Mouse (Mus musculus) forebrain, embryonic 16.5 days (tissue): ENCODE measurements at regions not wholly inside any gene's neighbourhood (a gene's known extent, or its start where the extent isn't known, plus 50 kb on each side); places are given as distances from the start of the nearest gene placed in this dataset.

Experiments used
- ATAC-seq: fragments of 200-750 bp; cut with Nextera tagmentation; 2 replicates; pipeline ENCODE4 v1.8.0; 2017; ENCODE audit warnings: mild to moderate bottlenecking, moderate library complexity
- H3K27ac ChIP-seq: fragments of 300-500 bp; sonication (generic); 2 replicates; pipeline ENCODE4 v1.5.1; 2014; ENCODE audit warnings: low read length, control low read depth
- H3K27me3 ChIP-seq: fragments of 300-500 bp; sonication (generic); replicated peaks from 2 replicates; pipeline ENCODE4 v1.6.1; 2014; ENCODE audit warnings: low read length; ENCODE audit not compliant: control insufficient read depth, insufficient read depth
- H3K36me3 ChIP-seq: fragments of 300-500 bp; sonication (generic); 2 replicates; pipeline ENCODE4 v1.6.1; 2014; ENCODE audit not compliant: control insufficient read depth, insufficient read depth
- H3K4me1 ChIP-seq: fragments of 300-500 bp; sonication (generic); replicated peaks from 2 replicates; pipeline ENCODE4 v1.6.1; 2014; ENCODE audit warnings: low read length; ENCODE audit not compliant: control insufficient read depth, insufficient read depth
- H3K4me2 ChIP-seq: fragments of 300-500 bp; sonication (generic); 2 replicates; pipeline ENCODE4 v1.6.1; 2014; ENCODE audit warnings: mild to moderate bottlenecking, low read length, control low read depth
- H3K4me3 ChIP-seq: fragments of 300-500 bp; sonication (generic); replicated peaks from 2 replicates; pipeline ENCODE4 v1.5.1; 2014; ENCODE audit warnings: mild to moderate bottlenecking, low read length, control low read depth
- H3K9ac ChIP-seq: fragments of 300-500 bp; sonication (generic); replicated peaks from 2 replicates; pipeline ENCODE4 v1.6.1; 2014; ENCODE audit warnings: low read depth, low read length, control low read depth
- H3K9me3 ChIP-seq: fragments of 300-500 bp; sonication (generic); 2 replicates; pipeline ENCODE4 v1.6.1; 2016; ENCODE audit warnings: low read length; ENCODE audit not compliant: control insufficient read depth
- WGBS: fragments of 180-500 bp; shearing (Covaris S2); extraction: QIAGEN DNeasy Blood & Tissue Kit; methylation state at CpG from one replicate; pipeline ENCODE4 v1.1.7; 2014; 5-methylcytosine and 5-hydroxymethylcytosine counted together

DNA sequence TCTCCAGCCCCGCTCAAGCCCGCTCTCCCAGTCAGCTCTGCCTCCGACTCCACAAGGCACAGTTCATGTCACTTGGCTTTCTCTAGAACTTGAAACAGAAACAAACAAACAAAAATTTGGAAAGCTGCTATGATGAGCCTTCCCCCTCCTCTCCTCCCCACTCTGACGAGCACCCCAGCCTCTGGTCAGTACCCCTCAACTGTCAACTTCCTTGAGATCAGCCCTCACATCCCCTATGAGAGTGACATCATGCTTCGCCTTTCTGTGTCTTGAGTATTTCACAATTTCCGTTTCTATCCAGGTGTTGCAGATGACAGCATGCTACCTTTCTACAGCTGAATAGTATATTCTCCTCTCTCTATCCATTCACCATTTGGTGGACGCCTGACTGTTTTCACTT is 123.3 kb downstream of the Rap2a start:
- WGBS: 94% methylated on average over 7 of the region's 7 CpGs
- no peak for ATAC-seq

DNA sequence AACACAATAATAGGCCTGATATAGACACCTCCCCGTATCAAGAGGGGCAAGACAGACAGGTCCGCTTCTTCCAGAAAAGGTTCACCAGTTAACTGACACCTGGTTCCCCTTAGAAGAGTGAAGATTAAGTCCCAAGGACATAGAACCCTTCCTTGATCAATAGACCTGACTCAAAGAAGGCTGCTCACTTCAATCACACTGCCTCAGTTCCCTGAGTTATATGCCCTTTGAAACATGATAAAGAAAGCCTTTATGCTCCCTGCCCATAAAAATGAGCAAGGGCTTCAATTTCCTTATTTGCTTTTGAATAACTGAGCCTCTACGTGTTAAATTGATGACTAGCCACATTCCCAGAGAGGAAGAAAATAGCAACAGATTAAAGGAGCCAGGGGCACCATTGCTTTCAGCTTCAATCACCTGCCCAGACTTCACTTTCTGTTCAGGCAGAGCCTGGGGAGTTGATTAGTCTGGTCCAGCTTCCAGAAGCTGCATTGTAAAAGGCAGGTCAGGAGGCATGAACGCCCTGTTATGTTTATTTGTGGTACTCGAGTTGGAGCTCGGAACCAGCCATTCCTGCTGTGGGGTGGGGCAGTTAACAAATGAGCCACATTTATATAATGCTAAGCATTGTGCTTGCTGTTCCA is 125.7 kb downstream of the Rap2a start:
- Histone ChIP-seq H3K4me2 (no peak overlapping the region), H3K4me1 (no peaks in the 10 kb centered on the region), H3K27ac (no peak overlapping the region), H3K9me3 (no peaks in the 10 kb centered on the region), H3K36me3 (no peaks in the 10 kb centered on the region), H3K4me3 (no peak overlapping the region), H3K27me3 (no peaks in the 10 kb centered on the region), H3K9ac (no peak overlapping the region)
- no peak for ATAC-seq
- 56% methylated on average over 6 of the region's 6 CpGs for WGBS

More for the DNA sequence above, 123.3 kb downstream of the Rap2a start:
- Histone ChIP-seq H3K4me1 (no peaks in the 10 kb centered on the region), H3K9ac (no peak overlapping the region), H3K36me3 (no peaks in the 10 kb centered on the region), H3K27me3 (no peaks in the 10 kb centered on the region), H3K4me3 (no peak overlapping the region), H3K9me3 (no peaks in the 10 kb centered on the region), H3K4me2 (no peak overlapping the region), H3K27ac (no peak overlapping the region)

DNA sequence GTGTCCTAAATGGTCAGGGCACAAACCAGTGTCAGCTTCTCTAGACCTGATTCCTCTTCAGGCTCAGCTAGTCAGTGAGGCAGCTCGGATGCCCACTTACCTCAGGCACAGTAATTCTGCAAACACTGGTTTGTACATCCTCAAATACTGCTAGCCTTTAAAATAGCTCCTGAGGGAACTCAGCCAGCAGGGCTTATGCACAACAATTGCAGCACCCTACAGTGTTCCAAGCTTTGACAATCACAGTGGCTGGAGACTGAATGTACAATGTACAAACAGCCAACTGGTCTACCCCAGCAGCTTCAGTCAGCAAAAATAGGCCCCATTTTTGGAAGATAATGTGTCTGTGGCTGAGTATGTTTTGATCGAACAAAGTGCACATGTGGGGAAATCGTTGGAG is 129.6 kb downstream of the Rap2a start:
- 89% methylated on average over 3 of the region's 3 CpGs for WGBS
- Histone ChIP-seq H3K27ac (no peak overlapping the region), H3K4me1 (no peaks in the 10 kb centered on the region), H3K4me2 (no peak overlapping the region), H3K4me3 (no peak overlapping the region), H3K9ac (no peak overlapping the region), H3K9me3 (no peaks in the 10 kb centered on the region), H3K27me3 (no peaks in the 10 kb centered on the region), H3K36me3 (no peaks in the 10 kb centered on the region)
- ATAC-seq: no peak

- H3K27ac ChIP-seq: no peak overlapping the region
Measured at GRCm38 (mm10) chr14:120611311-120611710, 133.1 kb downstream of the Rap2a start.

GRCm38 (mm10) chr14:120626223-120626935 is 148.1 kb downstream of the Rap2a start:
- Histone ChIP-seq H3K4me3 (no peak overlapping the region), H3K9me3 (no peaks in the 10 kb centered on the region), H3K36me3 (no peaks in the 10 kb centered on the region), H3K9ac (no peak overlapping the region), H3K4me1 (0 out of 2 replicates have a peak, but pooled peaks cover 4% of the 10 kb centered on the region), H3K27me3 (no peaks in the 10 kb centered on the region), H3K27ac (no peak overlapping the region; the same call in 1 of the 2 replicates), H3K4me2 (no peak overlapping the region)
- peak; percentile 59; the same call in 1 of the 2 replicates for ATAC-seq
- 58% methylated on average over 9 of the region's 9 CpGs for WGBS

More at GRCm38 (mm10) chr14:120611311-120611710, 133.1 kb downstream of the Rap2a start:
- Histone ChIP-seq H3K9ac (no peak overlapping the region), H3K36me3 (no peaks in the 10 kb centered on the region), H3K9me3 (no peaks in the 10 kb centered on the region), H3K27me3 (no peaks in the 10 kb centered on the region), H3K4me2 (no peak overlapping the region), H3K4me3 (no peak overlapping the region), H3K4me1 (no peaks in the 10 kb centered on the region)
- ATAC-seq: no peak
- 91% methylated on average over 1 of the region's 1 CpGs for WGBS

GRCm38 (mm10) chr14:120626936-120627277 is 148.7 kb downstream of the Rap2a start:
- Histone ChIP-seq H3K27me3 (no peaks in the 10 kb centered on the region), H3K9me3 (no peaks in the 10 kb centered on the region), H3K36me3 (no peaks in the 10 kb centered on the region), H3K4me2 (no peak overlapping the region), H3K4me1 (0 out of 2 replicates have a peak, but pooled peaks cover 4% of the 10 kb centered on the region), H3K9ac (no peak overlapping the region), H3K4me3 (no peak overlapping the region), H3K27ac (peak overlapping the region; percentile 44; the same call in 1 of the 2 replicates)
- 69% methylated on average over 4 of the region's 4 CpGs for WGBS
- ATAC-seq: no peak

- H3K4me2 ChIP-seq: no peak overlapping the region
- H3K9ac ChIP-seq: no peak overlapping the region
- H3K27me3 ChIP-seq: no peaks in the 10 kb centered on the region
- 0 out of 2 replicates have a peak, but pooled peaks cover 2% of the 10 kb centered on the region for H3K4me1 ChIP-seq
- no peaks in the 10 kb centered on the region for H3K9me3 ChIP-seq
- no peak overlapping the region for H3K4me3 ChIP-seq
- no peaks in the 10 kb centered on the region for H3K36me3 ChIP-seq
- no peak for ATAC-seq
- no peak overlapping the region for H3K27ac ChIP-seq
- 72% methylated on average over 5 of the region's 5 CpGs for WGBS
Measured at GRCm38 (mm10) chr14:120632771-120633170, 154.5 kb downstream of the Rap2a start.

- Histone ChIP-seq H3K4me2 (no peak overlapping the region), H3K4me1 (0 out of 2 replicates have a peak, but pooled peaks cover 2% of the 10 kb centered on the region), H3K4me3 (no peak overlapping the region), H3K27ac (no peak overlapping the region), H3K36me3 (no peaks in the 10 kb centered on the region), H3K9ac (no peak overlapping the region), H3K27me3 (no peaks in the 10 kb centered on the region), H3K9me3 (no peaks in the 10 kb centered on the region)
- WGBS: 89% methylated on average over 6 of the region's 6 CpGs
- ATAC-seq: no peak
Measured at GRCm38 (mm10) chr14:120636726-120637400, 158.6 kb downstream of the Rap2a start.

DNA sequence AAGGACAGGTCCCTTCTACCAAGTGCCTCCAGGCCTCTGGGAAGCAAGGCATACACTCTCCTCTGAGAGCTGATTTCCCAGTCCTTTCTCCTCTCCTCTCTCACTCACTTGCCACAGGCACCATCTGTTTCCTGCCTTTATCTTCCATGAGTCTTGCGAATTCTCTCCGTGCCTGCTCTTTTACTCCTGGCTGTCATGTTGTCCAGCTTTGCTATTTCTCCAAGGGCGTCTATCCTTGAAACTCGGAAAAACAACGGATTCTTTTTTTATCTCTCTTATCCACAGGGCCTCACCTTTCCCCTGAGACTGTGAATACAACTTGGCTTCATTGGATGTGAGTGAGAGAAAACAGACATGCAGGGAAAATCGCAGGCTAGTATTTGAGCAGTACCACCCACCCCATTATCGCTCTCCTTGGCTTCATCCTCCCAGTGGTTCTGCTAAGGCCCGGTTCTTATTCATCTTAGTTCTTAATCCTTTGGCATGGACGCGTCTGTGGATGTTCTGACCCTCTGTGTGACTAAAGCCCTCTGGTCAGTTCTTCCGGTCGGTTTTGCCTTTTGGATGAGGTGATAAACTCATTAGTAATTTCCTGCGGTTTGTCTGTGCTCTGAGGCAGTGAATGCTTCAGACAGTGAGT is 159.4 kb downstream of the Rap2a start:
- H3K4me3 ChIP-seq: no peak overlapping the region
- H3K9me3 ChIP-seq: no peaks in the 10 kb centered on the region
- H3K27me3 ChIP-seq: no peaks in the 10 kb centered on the region
- no peak for ATAC-seq
- H3K27ac ChIP-seq: no peak overlapping the region
- no peaks in the 10 kb centered on the region for H3K36me3 ChIP-seq
- no peak overlapping the region for H3K9ac ChIP-seq
- WGBS: 81% methylated on average over 13 of the region's 13 CpGs
- no peak overlapping the region for H3K4me2 ChIP-seq
- 0 out of 2 replicates have a peak, but pooled peaks cover 2% of the 10 kb centered on the region for H3K4me1 ChIP-seq
